Mouse (Mus musculus): ENCODE results near the gene Chp1. TPM values are rescaled to one million over a fixed set of nuclear protein-coding genes. Genes with fewer than 3 reads are reported as not detected.
"Not testable (repeated sequence)": the region's sequence is repeated elsewhere in the genome, so short reads cannot be mapped to it uniquely, and the experiment has no call there.

Chp1 gene
- polyA plus RNA-seq (2015; fragmentation: Nextera tagmentation; extraction: Ambion mirVana): 70.9 and 73.0 TPM in 2 replicates

GRCm38 (mm10) chr2:119547522-119548370 lies at the start of gene Chp1, which contains the start of gene Exd1:
TSS of gene Chp1 (plus strand) at chr2:119547697.
TSS of gene Exd1 (minus strand) at chr2:119547627.
- peak within 1 kb of the TSS; percentile 87 for H3K4me3 ChIP-seq
- H3K9me3 ChIP-seq: no peaks in the 10 kb centered on the region
- peaks cover 22% of the 10 kb centered on the region for H3K4me1 ChIP-seq (replicated peaks)
- H3K9ac ChIP-seq: peak within 1 kb of the TSS; percentile 89
- peak within 1 kb of the TSS; percentile 61 for H3K4me2 ChIP-seq
- H3K27me3 ChIP-seq: no peaks in the 10 kb centered on the region
- no peaks in the 10 kb centered on the region for H3K36me3 ChIP-seq
- ATAC-seq (ENCODE audit: low read depth): peak; percentile 99
- WGBS: under 1% methylated on average over 57 of the region's 57 CpGs
- H3K27ac ChIP-seq (replicated peaks): peak within 1 kb of the TSS; percentile 85

- H3K4me1 ChIP-seq (replicated peaks): no peaks in the 10 kb centered on the region
- no peaks in the 10 kb centered on the region for H3K27me3 ChIP-seq
- no peak overlapping the region for H3K9ac ChIP-seq
- no peak overlapping the region for H3K27ac ChIP-seq (replicated peaks)
- WGBS: 90% methylated on average over 2 of the region's 2 CpGs
- H3K36me3 ChIP-seq: no peaks in the 10 kb centered on the region
- H3K4me2 ChIP-seq: no peak overlapping the region
- no peaks in the 10 kb centered on the region for H3K9me3 ChIP-seq
- no peak for ATAC-seq (ENCODE audit: low read depth)
- H3K4me3 ChIP-seq: no peak overlapping the region
Measured at GRCm38 (mm10) chr2:119498859-119499258, 48.6 kb upstream of the Chp1 start.

- no peak overlapping the region for H3K27ac ChIP-seq (replicated peaks)
- H3K36me3 ChIP-seq: no peaks in the 10 kb centered on the region
- H3K4me2 ChIP-seq: no peak overlapping the region
- no peak overlapping the region for H3K9ac ChIP-seq
- H3K4me1 ChIP-seq (replicated peaks): no peaks in the 10 kb centered on the region
- H3K4me3 ChIP-seq: no peak overlapping the region
- H3K27me3 ChIP-seq: no peaks in the 10 kb centered on the region
- 90% methylated on average over 2 of the region's 2 CpGs for WGBS
- H3K9me3 ChIP-seq: no peaks in the 10 kb centered on the region
- no peak for ATAC-seq (ENCODE audit: low read depth)
Measured at GRCm38 (mm10) chr2:119500965-119501652, 46.4 kb upstream of the Chp1 start.

GRCm38 (mm10) chr2:119507108-119507507 lies 40.4 kb upstream of the Chp1 start:
- Histone ChIP-seq H3K4me1 (replicated peaks) (no peaks in the 10 kb centered on the region), H3K9me3 (no peaks in the 10 kb centered on the region), H3K4me2 (no peak overlapping the region), H3K27ac (replicated peaks) (no peak overlapping the region), H3K27me3 (no peaks in the 10 kb centered on the region), H3K4me3 (no peak overlapping the region), H3K36me3 (no peaks in the 10 kb centered on the region), H3K9ac (no peak overlapping the region)
- no peak for ATAC-seq (ENCODE audit: low read depth)

- H3K4me1 ChIP-seq (replicated peaks); H3K4me3 ChIP-seq; H3K4me2 ChIP-seq; H3K9me3 ChIP-seq; ATAC-seq (ENCODE audit: low read depth); H3K27me3 ChIP-seq; H3K36me3 ChIP-seq; H3K27ac ChIP-seq (replicated peaks); H3K9ac ChIP-seq: not testable (repeated sequence)
- 67% methylated on average over 7 of the region's 7 CpGs for WGBS
Measured at GRCm38 (mm10) chr2:119508518-119508917, 39.0 kb upstream of the Chp1 start.

- H3K4me2 ChIP-seq: no peak overlapping the region
- H3K36me3 ChIP-seq: no peaks in the 10 kb centered on the region
- no peak overlapping the region for H3K4me3 ChIP-seq
- 83% methylated on average over 2 of the region's 2 CpGs for WGBS
- no peaks in the 10 kb centered on the region for H3K9me3 ChIP-seq
- no peak for ATAC-seq (ENCODE audit: low read depth)
- H3K27ac ChIP-seq (replicated peaks): no peak overlapping the region
- H3K9ac ChIP-seq: no peak overlapping the region
- H3K27me3 ChIP-seq: no peaks in the 10 kb centered on the region
- no peaks in the 10 kb centered on the region for H3K4me1 ChIP-seq (replicated peaks)
Measured at GRCm38 (mm10) chr2:119510856-119511255, 36.6 kb upstream of the Chp1 start.

- Histone ChIP-seq H3K36me3 (no peaks in the 10 kb centered on the region), H3K9me3 (no peaks in the 10 kb centered on the region), H3K4me3 (no peak overlapping the region), H3K4me2 (no peak overlapping the region), H3K27ac (replicated peaks) (no peak overlapping the region), H3K9ac (no peak overlapping the region), H3K27me3 (no peaks in the 10 kb centered on the region), H3K4me1 (replicated peaks) (no peaks in the 10 kb centered on the region)
- WGBS: 82% methylated on average over 3 of the region's 3 CpGs
- no peak for ATAC-seq (ENCODE audit: low read depth)
Measured at GRCm38 (mm10) chr2:119512292-119512691, 35.2 kb upstream of the Chp1 start.

- no peaks in the 10 kb centered on the region for H3K9me3 ChIP-seq
- H3K27ac ChIP-seq (replicated peaks): no peak overlapping the region
- no peaks in the 10 kb centered on the region for H3K36me3 ChIP-seq
- H3K4me2 ChIP-seq: no peak overlapping the region
- no peak overlapping the region for H3K9ac ChIP-seq
- 85% methylated on average over 3 of the region's 3 CpGs for WGBS
- H3K4me3 ChIP-seq: no peak overlapping the region
- no peaks in the 10 kb centered on the region for H3K27me3 ChIP-seq
- no peaks in the 10 kb centered on the region for H3K4me1 ChIP-seq (replicated peaks)
- ATAC-seq (ENCODE audit: low read depth): no peak
Measured at GRCm38 (mm10) chr2:119514026-119514522, 33.4 kb upstream of the Chp1 start.

- Histone ChIP-seq H3K9me3 (no peaks in the 10 kb centered on the region), H3K9ac (no peak overlapping the region), H3K4me2 (no peak overlapping the region), H3K27ac (replicated peaks) (no peak overlapping the region), H3K36me3 (no peaks in the 10 kb centered on the region), H3K4me3 (no peak overlapping the region), H3K27me3 (no peaks in the 10 kb centered on the region), H3K4me1 (replicated peaks) (no peaks in the 10 kb centered on the region)
- ATAC-seq (ENCODE audit: low read depth): no peak
- 65% methylated on average over 5 of the region's 5 CpGs for WGBS
Measured at GRCm38 (mm10) chr2:119516811-119517210, 30.7 kb upstream of the Chp1 start.

- Histone ChIP-seq H3K4me2 (no peak overlapping the region), H3K36me3 (no peaks in the 10 kb centered on the region), H3K4me1 (replicated peaks) (no peaks in the 10 kb centered on the region), H3K27ac (replicated peaks) (no peak overlapping the region), H3K9me3 (no peaks in the 10 kb centered on the region), H3K4me3 (no peak overlapping the region), H3K9ac (no peak overlapping the region), H3K27me3 (no peaks in the 10 kb centered on the region)
- WGBS: 82% methylated on average over 7 of the region's 7 CpGs
- no peak for ATAC-seq (ENCODE audit: low read depth)
Measured at GRCm38 (mm10) chr2:119520550-119520949, 26.9 kb upstream of the Chp1 start.

GRCm38 (mm10) chr2:119523836-119524235 lies 23.7 kb upstream of the Chp1 start:
- 70% methylated on average over 4 of the region's 4 CpGs for WGBS
- Histone ChIP-seq H3K27me3 (no peaks in the 10 kb centered on the region), H3K4me1 (replicated peaks) (no peaks in the 10 kb centered on the region), H3K36me3 (no peaks in the 10 kb centered on the region), H3K27ac (replicated peaks) (no peak overlapping the region), H3K4me2 (no peak overlapping the region), H3K4me3 (no peak overlapping the region), H3K9me3 (no peaks in the 10 kb centered on the region), H3K9ac (no peak overlapping the region)
- ATAC-seq (ENCODE audit: low read depth): no peak

- Histone ChIP-seq H3K27ac (replicated peaks) (no peak overlapping the region), H3K4me3 (no peak overlapping the region), H3K4me2 (no peak overlapping the region), H3K9ac (no peak overlapping the region), H3K27me3 (no peaks in the 10 kb centered on the region), H3K4me1 (replicated peaks) (no peaks in the 10 kb centered on the region), H3K36me3 (no peaks in the 10 kb centered on the region), H3K9me3 (no peaks in the 10 kb centered on the region)
- ATAC-seq (ENCODE audit: low read depth): no peak
- WGBS: 53% methylated on average over 4 of the region's 4 CpGs
Measured at GRCm38 (mm10) chr2:119525422-119525821, 22.1 kb upstream of the Chp1 start.

All from neural tube, embryonic 13.5 days (tissue).